Mouse (Mus musculus) kidney, adult 2 months (tissue): ENCODE data around the gene AI854703.

Experiments
- CTCF ChIP-seq: fragments of 200-500 bp; conservative IDR thresholded peaks from 2 replicates; pipeline ENCODE4 v1.5.1; 2011; ENCODE audit warnings: low read depth, mild to moderate bottlenecking, control low read depth, low read length, moderate library complexity, mixed read lengths; ENCODE audit not compliant: insufficient read depth, insufficient read length
- POLR2A ChIP-seq: fragments of 200-500 bp; IDR thresholded peaks from one replicate; pipeline ENCODE4 v1.6.1; 2011; ENCODE audit warnings: low read depth, low read length, control low read depth

DNA sequence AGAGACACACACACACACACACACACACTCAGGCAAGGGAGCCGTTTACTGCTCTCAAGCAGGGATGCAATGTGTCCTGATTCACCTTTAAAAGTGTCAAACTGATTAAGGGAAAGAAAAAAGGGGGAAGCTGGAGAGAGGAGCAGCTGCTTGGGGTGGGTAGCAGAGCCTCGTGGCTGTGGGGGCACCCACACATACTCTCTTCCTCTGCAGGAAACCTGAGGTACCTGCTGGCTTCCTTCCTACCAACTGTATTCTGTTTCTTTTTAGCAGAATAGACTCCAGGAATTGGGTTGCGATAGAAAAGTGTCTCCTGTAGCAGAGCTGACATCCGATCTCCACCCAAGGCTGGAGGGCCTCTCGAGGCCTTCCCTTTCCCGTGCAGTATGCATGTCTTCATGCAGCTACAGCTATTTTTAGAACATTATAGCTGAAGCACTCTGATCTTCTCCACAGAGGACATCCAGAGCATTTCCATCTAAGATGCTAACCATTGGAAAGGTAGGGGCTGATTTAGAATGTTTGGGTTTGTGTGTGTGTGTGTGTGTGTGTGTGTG is 37.3 kb upstream of the AI854703 start, which contains the start of gene Gm45021:
- TF ChIP-seq POLR2A (no peak), CTCF (no peak)
